Mouse (Mus musculus) urinary bladder, postnatal 4 days (tissue): ENCODE measurements around the gene Grik5.

Experiments
- DNase-seq, 2 experiments: peaks; one replicate each; pipeline ENCODE4 v3.0.0; 2021 to 2022; ENCODE audit warnings: low spot score in 2 of 2

Grik5 gene

GRCm38 (mm10) chr7:24985799-24986198, 86.3 kb downstream of the Grik5 start:
- no peak for DNase-seq

GRCm38 (mm10) chr7:24984307-24984706, 87.8 kb downstream of the Grik5 start:
- no peak for DNase-seq

GRCm38 (mm10) chr7:24983396-24983795, 88.8 kb downstream of the Grik5 start:
- no peak for DNase-seq

GRCm38 (mm10) chr7:24980439-24980838, 91.7 kb downstream of the Grik5 start:
- DNase-seq: no peak

- no peak for DNase-seq
These were observed 93.4 kb downstream of the Grik5 start for GRCm38 (mm10) chr7:24978781-24979180.

- no peak for DNase-seq
These were observed 97.1 kb downstream of the Grik5 start for GRCm38 (mm10) chr7:24974893-24975595.

- no peak for DNase-seq
These were observed 98.2 kb downstream of the Grik5 start for GRCm38 (mm10) chr7:24973902-24974301.

GRCm38 (mm10) chr7:24973208-24973607, 98.9 kb downstream of the Grik5 start:
- no peak for DNase-seq

- DNase-seq: peak; percentile 85 to 87
These were observed 99.9 kb downstream of the Grik5 start, which contains the start of gene Rabac1 for GRCm38 (mm10) chr7:24971972-24972893. Gene Rabac1 (minus strand): TSS chr7:24972754.

- DNase-seq: no peak
These were observed 100.7 kb downstream of the Grik5 start for GRCm38 (mm10) chr7:24971261-24971971.

- DNase-seq: no peak
These were observed 101.8 kb downstream of the Grik5 start for GRCm38 (mm10) chr7:24970341-24970740.

GRCm38 (mm10) chr7:24969805-24970204, 102.3 kb downstream of the Grik5 start:
- no peak for DNase-seq

- DNase-seq: no peak
These were observed 103.7 kb downstream of the Grik5 start for GRCm38 (mm10) chr7:24968463-24968862.

GRCm38 (mm10) chr7:24967966-24968365, 104.2 kb downstream of the Grik5 start:
- no peak for DNase-seq

- DNase-seq: peak; percentile 53 to 76
These were observed 107.1 kb downstream of the Grik5 start for GRCm38 (mm10) chr7:24964897-24965535.

GRCm38 (mm10) chr7:24964288-24964687, 107.9 kb downstream of the Grik5 start:
- DNase-seq: no peak
